Mouse (Mus musculus): Measurements from ENCODE around the gene Kifc3. TPM values are rescaled to one million over a fixed set of nuclear protein-coding genes. Genes with fewer than 3 reads are reported as not detected.
"Not testable (repeated sequence)": the region's sequence is repeated elsewhere in the genome, so short reads cannot be mapped to it uniquely, and the experiment has no call there.

Kifc3 gene
- polyA plus RNA-seq, 1 experiment from 2014 or later, result 5.9 TPM

- DNase-seq (ENCODE audit: low spot score) (peak; percentile 85), ATAC-seq (replicated peaks; ENCODE audit: low FRiP score) (0 out of 2 replicates have a peak, but pooled peaks have one; percentile 39)
- Histone ChIP-seq H3K4me2 (ENCODE audit: low read depth, low read length, severe bottlenecking) (no peak overlapping the region), H3K36me3 (ENCODE audit: control insufficient read depth, insufficient read depth, low read length) (no peaks in the 10 kb centered on the region), H3K9me3 (ENCODE audit: control insufficient read depth, low read length) (no peaks in the 10 kb centered on the region), H3K27me3 (ENCODE audit: control insufficient read depth, insufficient read depth, low read length) (no peaks in the 10 kb centered on the region), H3K27ac (ENCODE audit: low read depth, low read length) (no peak overlapping the region), H3K4me1 (replicated peaks; ENCODE audit: control insufficient read depth, insufficient read depth, low read length) (no peaks in the 10 kb centered on the region), H3K9ac (ENCODE audit: low read length) (no peak overlapping the region), H3K4me3 (ENCODE audit: low read depth, low read length) (no peak overlapping the region)
- WGBS, result 7% methylated on average over 3 of the region's 3 CpGs
Measured at GRCm38 (mm10) chr8:95235683-95236082, 33.1 kb upstream of the Kifc3 start.

- ATAC-seq (replicated peaks; ENCODE audit: low FRiP score); H3K27ac ChIP-seq (ENCODE audit: low read depth, low read length); DNase-seq (ENCODE audit: low spot score); H3K4me1 ChIP-seq (replicated peaks; ENCODE audit: control insufficient read depth, insufficient read depth, low read length); H3K9ac ChIP-seq (ENCODE audit: low read length); H3K4me2 ChIP-seq (ENCODE audit: low read depth, low read length, severe bottlenecking); H3K27me3 ChIP-seq (ENCODE audit: control insufficient read depth, insufficient read depth, low read length); H3K9me3 ChIP-seq (ENCODE audit: control insufficient read depth, low read length); H3K36me3 ChIP-seq (ENCODE audit: control insufficient read depth, insufficient read depth, low read length); H3K4me3 ChIP-seq (ENCODE audit: low read depth, low read length): not testable (repeated sequence)
- 96% methylated on average over 9 of the region's 9 CpGs for WGBS
Measured at GRCm38 (mm10) chr8:95230086-95230485, 27.5 kb upstream of the Kifc3 start.

GRCm38 (mm10) chr8:95227151-95227468, 24.5 kb upstream of the Kifc3 start:
- DNase-seq (ENCODE audit: low spot score), result no peak
- WGBS, result 51% methylated on average over 2 of the region's 2 CpGs

GRCm38 (mm10) chr8:95226251-95227150, 23.9 kb upstream of the Kifc3 start:
- H3K36me3 ChIP-seq (ENCODE audit: control insufficient read depth, insufficient read depth, low read length), result no peaks in the 10 kb centered on the region
- no peak for DNase-seq (ENCODE audit: low spot score)
- 61% methylated on average over 7 of the region's 7 CpGs for WGBS
- no peak overlapping the region for H3K9ac ChIP-seq (ENCODE audit: low read length)
- H3K27me3 ChIP-seq (ENCODE audit: control insufficient read depth, insufficient read depth, low read length), result no peaks in the 10 kb centered on the region
- no peak for ATAC-seq (replicated peaks; ENCODE audit: low FRiP score)
- no peaks in the 10 kb centered on the region for H3K4me1 ChIP-seq (replicated peaks; ENCODE audit: control insufficient read depth, insufficient read depth, low read length)
- no peak overlapping the region for H3K27ac ChIP-seq (ENCODE audit: low read depth, low read length)
- no peak overlapping the region for H3K4me3 ChIP-seq (ENCODE audit: low read depth, low read length)
- H3K9me3 ChIP-seq (ENCODE audit: control insufficient read depth, low read length), result no peaks in the 10 kb centered on the region
- H3K4me2 ChIP-seq (ENCODE audit: low read depth, low read length, severe bottlenecking), result no peak overlapping the region

More at GRCm38 (mm10) chr8:95227151-95227468, 24.5 kb upstream of the Kifc3 start:
- Histone ChIP-seq H3K27ac (ENCODE audit: low read depth, low read length) (no peak overlapping the region), H3K4me3 (ENCODE audit: low read depth, low read length) (no peak overlapping the region), H3K9me3 (ENCODE audit: control insufficient read depth, low read length) (no peaks in the 10 kb centered on the region), H3K9ac (ENCODE audit: low read length) (no peak overlapping the region), H3K27me3 (ENCODE audit: control insufficient read depth, insufficient read depth, low read length) (no peaks in the 10 kb centered on the region), H3K36me3 (ENCODE audit: control insufficient read depth, insufficient read depth, low read length) (no peaks in the 10 kb centered on the region), H3K4me1 (replicated peaks; ENCODE audit: control insufficient read depth, insufficient read depth, low read length) (no peaks in the 10 kb centered on the region), H3K4me2 (ENCODE audit: low read depth, low read length, severe bottlenecking) (no peak overlapping the region)
- ATAC-seq (replicated peaks; ENCODE audit: low FRiP score), result no peak

- no peak overlapping the region for H3K9ac ChIP-seq (ENCODE audit: low read length)
- H3K27ac ChIP-seq (ENCODE audit: low read depth, low read length), result no peak overlapping the region
- H3K9me3 ChIP-seq (ENCODE audit: control insufficient read depth, low read length), result no peaks in the 10 kb centered on the region
- no peak overlapping the region for H3K4me3 ChIP-seq (ENCODE audit: low read depth, low read length)
- no peaks in the 10 kb centered on the region for H3K27me3 ChIP-seq (ENCODE audit: control insufficient read depth, insufficient read depth, low read length)
- ATAC-seq (replicated peaks; ENCODE audit: low FRiP score) (no peak), DNase-seq (ENCODE audit: low spot score) (no peak)
- no peaks in the 10 kb centered on the region for H3K4me1 ChIP-seq (replicated peaks; ENCODE audit: control insufficient read depth, insufficient read depth, low read length)
- no peak overlapping the region for H3K4me2 ChIP-seq (ENCODE audit: low read depth, low read length, severe bottlenecking)
- no peaks in the 10 kb centered on the region for H3K36me3 ChIP-seq (ENCODE audit: control insufficient read depth, insufficient read depth, low read length)
- whole genome bisulfite sequencing, result 84% methylated on average over 5 of the region's 5 CpGs
Measured at GRCm38 (mm10) chr8:95223969-95224368, 21.4 kb upstream of the Kifc3 start.

GRCm38 (mm10) chr8:95221045-95221444, 18.4 kb upstream of the Kifc3 start:
- no peak overlapping the region for H3K4me3 ChIP-seq (ENCODE audit: low read depth, low read length)
- DNase-seq (ENCODE audit: low spot score), result no peak
- no peak for ATAC-seq (replicated peaks; ENCODE audit: low FRiP score)
- H3K9ac ChIP-seq (ENCODE audit: low read length), result no peak overlapping the region
- no peaks in the 10 kb centered on the region for H3K27me3 ChIP-seq (ENCODE audit: control insufficient read depth, insufficient read depth, low read length)
- no peak overlapping the region for H3K4me2 ChIP-seq (ENCODE audit: low read depth, low read length, severe bottlenecking)
- H3K27ac ChIP-seq (ENCODE audit: low read depth, low read length), result no peak overlapping the region
- no peaks in the 10 kb centered on the region for H3K36me3 ChIP-seq (ENCODE audit: control insufficient read depth, insufficient read depth, low read length)
- no peaks in the 10 kb centered on the region for H3K9me3 ChIP-seq (ENCODE audit: control insufficient read depth, low read length)
- 50% methylated on average over 2 of the region's 2 CpGs for WGBS
- no peaks in the 10 kb centered on the region for H3K4me1 ChIP-seq (replicated peaks; ENCODE audit: control insufficient read depth, insufficient read depth, low read length)

GRCm38 (mm10) chr8:95220571-95220998, 18.0 kb upstream of the Kifc3 start:
- Histone ChIP-seq H3K4me2 (ENCODE audit: low read depth, low read length, severe bottlenecking) (no peak overlapping the region), H3K4me1 (replicated peaks; ENCODE audit: control insufficient read depth, insufficient read depth, low read length) (no peaks in the 10 kb centered on the region), H3K27ac (ENCODE audit: low read depth, low read length) (no peak overlapping the region), H3K36me3 (ENCODE audit: control insufficient read depth, insufficient read depth, low read length) (no peaks in the 10 kb centered on the region), H3K9ac (ENCODE audit: low read length) (no peak overlapping the region), H3K9me3 (ENCODE audit: control insufficient read depth, low read length) (no peaks in the 10 kb centered on the region), H3K27me3 (ENCODE audit: control insufficient read depth, insufficient read depth, low read length) (no peaks in the 10 kb centered on the region), H3K4me3 (ENCODE audit: low read depth, low read length) (no peak overlapping the region)
- ATAC-seq (replicated peaks; ENCODE audit: low FRiP score) (no peak), DNase-seq (ENCODE audit: low spot score) (peak; percentile 48)
- 67% methylated on average over 7 of the region's 7 CpGs for WGBS

GRCm38 (mm10) chr8:95219623-95220022, 17.0 kb upstream of the Kifc3 start:
- Histone ChIP-seq H3K9me3 (ENCODE audit: control insufficient read depth, low read length) (no peaks in the 10 kb centered on the region), H3K27me3 (ENCODE audit: control insufficient read depth, insufficient read depth, low read length) (no peaks in the 10 kb centered on the region), H3K4me3 (ENCODE audit: low read depth, low read length) (no peak overlapping the region), H3K27ac (ENCODE audit: low read depth, low read length) (no peak overlapping the region), H3K36me3 (ENCODE audit: control insufficient read depth, insufficient read depth, low read length) (no peaks in the 10 kb centered on the region), H3K4me1 (replicated peaks; ENCODE audit: control insufficient read depth, insufficient read depth, low read length) (no peaks in the 10 kb centered on the region), H3K9ac (ENCODE audit: low read length) (no peak overlapping the region), H3K4me2 (ENCODE audit: low read depth, low read length, severe bottlenecking) (no peak overlapping the region)
- DNase-seq (ENCODE audit: low spot score) (no peak), ATAC-seq (replicated peaks; ENCODE audit: low FRiP score) (no peak)
- WGBS, result 89% methylated on average over 8 of the region's 8 CpGs

Measured in forebrain, embryonic 11.5 days (tissue).